Mouse (Mus musculus) liver, embryonic 14.5 days (tissue): Measurements from ENCODE around the gene Rcn1. TPM values are rescaled to one million over a fixed set of nuclear protein-coding genes. Genes with fewer than 3 reads are reported as not detected.

Experiments
- ATAC-seq: fragments of 200-750 bp; cut with Nextera tagmentation; 2 replicates; pipeline ENCODE4 v1.8.0; 2017; ENCODE audit warnings: moderate number of reproducible peaks, mild to moderate bottlenecking, moderate library complexity; ENCODE audit not compliant: insufficient read depth
- DNase-seq, 3 experiments: peaks; one replicate each; pipeline ENCODE4 v3.0.0-alpha.2; 2012 to 2013; ENCODE audit warnings: low read depth in 3 of 3, low spot score in 3 of 3
- H3K27ac ChIP-seq: fragments of 300-500 bp; sonication (generic); 2 replicates; pipeline ENCODE4 v1.5.1; 2014; ENCODE audit warnings: moderate library complexity, mild to moderate bottlenecking, control low read depth, inconsistent platforms
- H3K27me3 ChIP-seq: fragments of 300-500 bp; sonication (generic); 2 replicates; pipeline ENCODE4 v1.6.1; 2014; ENCODE audit warnings: mild to moderate bottlenecking, low read length, moderate library complexity; ENCODE audit not compliant: control insufficient read depth, insufficient read depth
- H3K36me3 ChIP-seq: fragments of 300-500 bp; sonication (generic); replicated peaks from 2 replicates; pipeline ENCODE4 v1.6.1; 2014; ENCODE audit warnings: low read depth; ENCODE audit not compliant: control insufficient read depth, insufficient read depth
- H3K4me1 ChIP-seq, 2 experiments: fragments of 200-500 bp in 1 of 2; fragments of 300-500 bp in 1 of 2; sonication (generic) in 1 of 2; replicated peaks; 2 replicates each; pipeline ENCODE4 v1.6.1; 2012 to 2014; ENCODE audit warnings: antibody characterized with exemption in 1 of 2, inconsistent platforms in 1 of 2, low read length in 1 of 2; ENCODE audit not compliant: control insufficient read depth in 2 of 2, insufficient read depth in 2 of 2
- H3K4me2 ChIP-seq: fragments of 300-500 bp; sonication (generic); 2 replicates; pipeline ENCODE4 v1.6.1; 2014; ENCODE audit warnings: low read depth, mild to moderate bottlenecking, control low read depth, moderate library complexity
- H3K4me3 ChIP-seq, 2 experiments: fragments of 200-500 bp in 1 of 2; fragments of 300-500 bp in 1 of 2; sonication (generic) in 1 of 2; 2 replicates each; pipeline ENCODE4 v1.5.1; 2012 to 2014; ENCODE audit warnings: low read depth in 2 of 2, low read length in 2 of 2, mild to moderate bottlenecking in 2 of 2, control low read depth in 1 of 2, inconsistent platforms in 1 of 2, moderate library complexity in 1 of 2; ENCODE audit not compliant: insufficient read depth in 1 of 2
- H3K9ac ChIP-seq: fragments of 300-500 bp; sonication (generic); replicated peaks from 2 replicates; pipeline ENCODE4 v1.6.1; 2014; ENCODE audit warnings: mild to moderate bottlenecking, control low read depth, moderate library complexity
- H3K9me3 ChIP-seq: fragments of 300-500 bp; sonication (generic); 2 replicates; pipeline ENCODE4 v1.6.1; 2016; ENCODE audit warnings: low read length, mixed read lengths; ENCODE audit not compliant: control insufficient read depth
- CTCF ChIP-seq: IDR thresholded peaks from 2 replicates; pipeline ENCODE4 v1.5.1; 2016; ENCODE audit warnings: antibody characterized with exemption, low read depth, control low read depth
- EP300 ChIP-seq: IDR thresholded peaks from 2 replicates; pipeline ENCODE4 v1.6.1; 2016; ENCODE audit warnings: antibody characterized with exemption, low read depth
- WGBS: fragments of 180-500 bp; shearing (Covaris S2); extraction: QIAGEN DNeasy Blood & Tissue Kit; methylation state at CpG from one replicate; pipeline ENCODE4 v1.1.7; 2014; ENCODE audit not compliant: insufficient replicate concordance; 5-methylcytosine and 5-hydroxymethylcytosine counted together
- polyA plus RNA-seq, 2 experiments: library from polyadenylated mRNA; depleted of rRNA in 1 of 2; stranded (reverse) in 1 of 2; unstranded in 1 of 2; fragments of >200 nt; fragmentation: Nextera tagmentation in 1 of 2; extraction: Ambion mirVana in 1 of 2; gene quantifications; 2 replicates each; pipeline versions ENCODE4 v1.2.1 to v1.2.3; 2012 to 2014

The Rcn1 gene
- polyA plus RNA-seq, 2 experiments: 9.3 to 14.4 TPM

DNA sequence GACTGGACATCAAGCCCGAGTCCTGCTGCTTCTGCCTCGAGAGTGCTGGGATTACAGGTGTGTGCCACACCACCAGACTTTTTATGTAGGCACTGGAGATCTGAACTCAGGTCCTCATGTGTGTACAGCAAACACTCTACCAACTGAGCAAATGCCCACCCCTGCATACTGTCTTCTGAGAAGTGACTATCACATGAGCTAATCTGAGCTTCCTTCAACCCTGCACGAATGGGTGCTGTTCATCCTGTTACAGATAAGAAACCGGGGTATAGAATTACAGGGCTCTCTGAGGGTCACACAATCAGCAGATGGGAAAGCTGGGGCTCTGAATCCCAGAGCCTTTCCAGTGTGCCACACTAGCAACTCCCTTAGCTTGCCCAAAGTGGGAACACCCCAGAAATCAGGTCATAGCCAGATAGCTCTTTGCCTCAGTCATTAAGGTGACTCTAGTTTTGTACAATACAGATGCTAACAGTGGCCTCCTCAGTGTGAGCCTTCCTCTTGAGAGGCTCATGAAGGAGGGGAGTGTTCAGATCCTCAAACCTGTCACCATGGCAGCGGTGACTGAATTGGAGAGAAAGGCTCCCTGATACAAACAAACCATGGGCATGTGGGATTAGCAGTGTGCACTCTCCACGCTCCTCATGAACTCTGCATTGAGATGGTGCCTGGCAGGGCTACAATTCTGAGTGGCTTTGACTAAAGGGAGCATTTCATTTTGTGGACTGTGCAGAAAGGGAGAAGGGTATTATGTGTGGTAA, 8.3 kb downstream of the Rcn1 start:
- DNase-seq: no peak
- peaks cover 0 to 15% of the 10 kb centered on the region in 2 experiments; a peak in 2 of 4 replicates for H3K4me1 ChIP-seq
- no peak for ATAC-seq
- no peak overlapping the region for H3K27ac ChIP-seq
- no peak overlapping the region for H3K4me3 ChIP-seq
- no peak overlapping the region for H3K9ac ChIP-seq
- TF ChIP-seq CTCF (no peak), EP300 (no peak)
- no peaks in the 10 kb centered on the region for H3K9me3 ChIP-seq
- H3K4me2 ChIP-seq: no peak overlapping the region
- 59% methylated on average over 6 of the region's 6 CpGs for WGBS
- no peaks in the 10 kb centered on the region for H3K27me3 ChIP-seq
- peaks cover 4% of the 10 kb centered on the region; the same call in 1 of the 2 replicates for H3K36me3 ChIP-seq

- H3K4me2 ChIP-seq: no peak overlapping the region
- no peak overlapping the region for H3K27ac ChIP-seq
- ATAC-seq: no peak
- peaks cover 3% of the 10 kb centered on the region; the same call in 1 of the 2 replicates for H3K36me3 ChIP-seq
- no peak overlapping the region for H3K4me3 ChIP-seq
- H3K9me3 ChIP-seq: no peaks in the 10 kb centered on the region
- WGBS: 76% methylated on average over 17 of the region's 17 CpGs
- no peak for TF ChIP-seq EP300
- no peak for TF ChIP-seq CTCF
- H3K27me3 ChIP-seq: no peaks in the 10 kb centered on the region
- DNase-seq: no peak
- H3K9ac ChIP-seq: no peak overlapping the region
- peaks cover 0 to 12% of the 10 kb centered on the region in 2 experiments; a peak in 2 of 4 replicates for H3K4me1 ChIP-seq
Observed at GRCm38 (mm10) chr2:105389007-105389890, 9.9 kb downstream of the Rcn1 start.

GRCm38 (mm10) chr2:105386418-105386817, 12.7 kb downstream of the Rcn1 start:
- no peaks in the 10 kb centered on the region for H3K9me3 ChIP-seq
- no peaks in the 10 kb centered on the region for H3K27me3 ChIP-seq
- TF ChIP-seq EP300: no peak
- no peak for TF ChIP-seq CTCF
- no peak overlapping the region for H3K27ac ChIP-seq
- ATAC-seq: no peak
- WGBS: 61% methylated on average over 4 of the region's 4 CpGs
- H3K36me3 ChIP-seq: no peaks in the 10 kb centered on the region
- no peak for DNase-seq
- H3K9ac ChIP-seq: no peak overlapping the region
- H3K4me2 ChIP-seq: no peak overlapping the region
- peaks cover 0 to 10% of the 10 kb centered on the region in 2 experiments; a peak in 2 of 4 replicates for H3K4me1 ChIP-seq
- H3K4me3 ChIP-seq: no peak overlapping the region

GRCm38 (mm10) chr2:105384998-105385397, 14.1 kb downstream of the Rcn1 start:
- no peak overlapping the region for H3K9ac ChIP-seq
- ATAC-seq (no peak), DNase-seq (no peak)
- no peak overlapping the region for H3K27ac ChIP-seq
- TF ChIP-seq CTCF (no peak), EP300 (no peak)
- peaks cover 0 to 4% of the 10 kb centered on the region in 2 experiments; a peak in 3 of 4 replicates for H3K4me1 ChIP-seq
- no peak overlapping the region for H3K4me3 ChIP-seq
- H3K4me2 ChIP-seq: no peak overlapping the region
- H3K36me3 ChIP-seq: no peaks in the 10 kb centered on the region
- no peaks in the 10 kb centered on the region for H3K9me3 ChIP-seq
- WGBS: 67% methylated on average over 3 of the region's 3 CpGs
- H3K27me3 ChIP-seq: no peaks in the 10 kb centered on the region

- Histone ChIP-seq H3K9ac (no peak overlapping the region), H3K9me3 (no peaks in the 10 kb centered on the region), H3K36me3 (no peaks in the 10 kb centered on the region), H3K4me1 (peaks cover 0 to 10% of the 10 kb centered on the region in 2 experiments; a peak in 3 of 4 replicates), H3K27me3 (no peaks in the 10 kb centered on the region), H3K4me3 (no peak overlapping the region), H3K4me2 (no peak overlapping the region), H3K27ac (no peak overlapping the region)
- 77% methylated on average over 8 of the region's 8 CpGs for WGBS
- no peak for TF ChIP-seq EP300
- DNase-seq: no peak
- no peak for ATAC-seq
Observed at GRCm38 (mm10) chr2:105383063-105383462, 16.1 kb downstream of the Rcn1 start.
